Mouse (Mus musculus) heart, embryonic 12.5 days (tissue): ENCODE data around the gene Pcp4l1. TPM values are rescaled to one million over a fixed set of nuclear protein-coding genes. Genes with fewer than 3 reads are reported as not detected.

Experiments used
- ATAC-seq: fragments of 200-750 bp; cut with Nextera tagmentation; 2 replicates; pipeline ENCODE4 v1.8.0; 2017; ENCODE audit warnings: moderate TSS enrichment, moderate library complexity; ENCODE audit not compliant: insufficient number of reproducible peaks, low FRiP score
- H3K27ac ChIP-seq: fragments of 300-500 bp; sonication (generic); 2 replicates; pipeline ENCODE4 v1.5.1; 2016; ENCODE audit warnings: mild to moderate bottlenecking, moderate library complexity; ENCODE audit not compliant: poor library complexity, severe bottlenecking
- H3K27me3 ChIP-seq: fragments of 300-500 bp; sonication (generic); replicated peaks from 2 replicates; pipeline ENCODE4 v1.6.1; 2016; ENCODE audit warnings: mild to moderate bottlenecking, moderate library complexity
- H3K36me3 ChIP-seq: fragments of 300-500 bp; sonication (generic); 2 replicates; pipeline ENCODE4 v1.6.1; 2016; ENCODE audit warnings: mild to moderate bottlenecking, moderate library complexity
- H3K4me1 ChIP-seq: fragments of 300-500 bp; sonication (generic); replicated peaks from 2 replicates; pipeline ENCODE4 v1.6.1; 2016; ENCODE audit warnings: mild to moderate bottlenecking
- H3K4me2 ChIP-seq: fragments of 300-500 bp; sonication (generic); 2 replicates; pipeline ENCODE4 v1.6.1; 2016; ENCODE audit warnings: mild to moderate bottlenecking, moderate library complexity
- H3K4me3 ChIP-seq: fragments of 300-500 bp; sonication (generic); 2 replicates; pipeline ENCODE4 v1.5.1; 2016; ENCODE audit warnings: mild to moderate bottlenecking
- H3K9ac ChIP-seq: fragments of 300-500 bp; sonication (generic); 2 replicates; pipeline ENCODE4 v1.6.1; 2016; ENCODE audit warnings: mild to moderate bottlenecking, moderate library complexity
- H3K9me3 ChIP-seq: fragments of 300-500 bp; sonication (generic); replicated peaks from 2 replicates; pipeline ENCODE4 v1.6.1; 2016; ENCODE audit warnings: mild to moderate bottlenecking, moderate library complexity
- WGBS: fragments of 180-500 bp; shearing (Covaris S2); methylation state at CpG from one replicate; pipeline ENCODE4 v1.1.7; 2016; 5-methylcytosine and 5-hydroxymethylcytosine counted together
- polyA plus RNA-seq: library from polyadenylated mRNA; unstranded; fragments of >200 nt; fragmentation: Nextera tagmentation; extraction: Ambion mirVana; gene quantifications from 2 replicates; pipeline ENCODE4 v1.2.1, GENCODE M21; 2016

Pcp4l1 gene
- polyA plus RNA-seq, 1 experiment from 2014 or later = 33.4 TPM

GRCm38 (mm10) chr1:171220871-171221270 lies 24.8 kb upstream of the Pcp4l1 start:
- peak; percentile 9; the same call in 1 of the 2 replicates for ATAC-seq
- Histone ChIP-seq H3K4me1 (peaks cover 9% of the 10 kb centered on the region), H3K9me3 (no peaks in the 10 kb centered on the region), H3K27ac (no peak overlapping the region), H3K36me3 (peaks cover 23% of the 10 kb centered on the region), H3K4me2 (peak overlapping the region; percentile 82), H3K4me3 (no peak overlapping the region; the same call in 1 of the 2 replicates), H3K9ac (no peak overlapping the region), H3K27me3 (no peaks in the 10 kb centered on the region)
- 8% methylated on average over 10 of the region's 10 CpGs for WGBS

DNA sequence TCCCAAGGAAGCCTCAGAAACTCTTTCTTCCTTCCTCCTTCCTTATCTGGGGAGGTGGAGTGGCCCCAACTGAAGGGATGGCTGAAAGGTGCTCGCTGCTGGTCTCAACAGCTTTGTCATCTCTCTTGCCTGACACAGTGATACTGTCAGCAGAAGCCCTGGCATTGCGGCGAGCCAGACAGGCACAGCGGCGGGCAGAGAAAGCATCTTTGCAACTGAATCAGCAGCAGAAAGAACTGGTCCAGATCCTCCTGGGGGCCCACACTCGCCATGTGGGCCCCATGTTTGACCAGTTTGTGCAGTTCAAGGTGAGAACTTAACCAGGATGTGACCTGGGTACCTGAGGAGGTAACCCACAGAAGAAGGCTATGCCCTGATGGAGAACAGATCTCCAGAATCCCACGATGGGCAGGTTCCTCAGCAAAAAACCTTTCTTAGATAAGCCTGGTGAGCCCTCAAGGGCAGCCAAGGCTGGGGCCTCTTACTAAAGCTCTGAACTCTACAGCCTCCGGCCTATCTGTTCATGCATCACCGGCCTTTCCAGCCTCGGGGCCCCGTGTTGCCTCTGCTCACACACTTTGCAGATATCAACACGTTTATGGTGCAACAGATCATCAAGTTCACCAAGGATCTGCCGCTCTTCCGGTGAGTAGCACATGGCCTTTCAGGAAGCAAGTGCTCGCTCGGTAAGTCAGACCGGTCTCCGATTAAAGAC lies 20.3 kb upstream of the Pcp4l1 start:
- H3K4me2 ChIP-seq = no peak overlapping the region
- H3K9me3 ChIP-seq = no peaks in the 10 kb centered on the region
- H3K27ac ChIP-seq = no peak overlapping the region
- peaks cover 23% of the 10 kb centered on the region for H3K36me3 ChIP-seq
- no peak overlapping the region for H3K9ac ChIP-seq
- 73% methylated on average over 18 of the region's 18 CpGs for WGBS
- H3K4me3 ChIP-seq = no peak overlapping the region
- peaks cover 6% of the 10 kb centered on the region for H3K4me1 ChIP-seq
- H3K27me3 ChIP-seq = no peaks in the 10 kb centered on the region
- ATAC-seq = no peak

DNA sequence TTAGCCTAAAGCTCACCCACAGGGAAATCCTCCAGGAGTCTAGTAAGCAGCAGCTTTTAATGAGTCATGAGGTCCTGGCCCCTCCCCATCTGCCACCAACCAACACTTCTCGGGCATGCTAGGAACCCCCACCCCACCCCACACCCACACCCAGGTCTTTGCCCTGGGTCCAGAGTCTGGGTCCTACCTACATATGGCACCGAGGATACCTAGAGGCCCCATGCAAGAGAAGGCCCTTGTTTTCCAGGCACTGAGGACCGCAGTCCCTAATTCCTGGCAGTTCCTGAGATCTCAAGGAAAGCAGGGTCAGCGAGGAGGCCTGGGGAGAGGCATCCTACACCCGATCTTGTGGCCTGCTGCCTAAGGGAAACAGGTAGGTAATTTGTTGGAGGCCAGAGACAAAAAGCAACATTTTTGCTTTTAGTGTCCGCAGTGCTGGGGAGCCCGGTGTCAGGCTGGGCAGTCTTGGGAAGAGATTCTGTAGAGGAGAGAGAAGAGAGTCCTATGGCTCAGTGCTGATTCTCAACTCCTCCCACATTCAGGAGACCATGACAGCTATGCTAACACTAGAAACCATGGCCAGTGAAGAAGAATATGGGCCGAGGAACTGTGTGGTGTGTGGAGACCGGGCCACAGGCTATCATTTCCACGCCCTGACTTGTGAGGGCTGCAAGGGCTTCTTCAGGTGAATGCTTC lies 17.9 kb upstream of the Pcp4l1 start, which contains the start of gene Nr1i3:
Gene Nr1i3, plus strand, starts transcription at position 170 of the 696 bp plus-strand sequence.
- peaks cover 7% of the 10 kb centered on the region for H3K36me3 ChIP-seq
- 70% methylated on average over 10 of the region's 10 CpGs for WGBS
- H3K27ac ChIP-seq = no peak within 1 kb of the TSS
- H3K9me3 ChIP-seq = no peaks in the 10 kb centered on the region
- H3K9ac ChIP-seq = no peak within 1 kb of the TSS
- no peak for ATAC-seq
- no peak within 1 kb of the TSS for H3K4me2 ChIP-seq
- no peak within 1 kb of the TSS for H3K4me3 ChIP-seq
- H3K4me1 ChIP-seq = 0 out of 2 replicates have a peak, but pooled peaks cover 7% of the 10 kb centered on the region
- no peaks in the 10 kb centered on the region for H3K27me3 ChIP-seq

- H3K4me2 ChIP-seq = no peak overlapping the region
- no peak for ATAC-seq
- H3K9me3 ChIP-seq = no peaks in the 10 kb centered on the region
- 0 out of 2 replicates have a peak, but pooled peaks cover 7% of the 10 kb centered on the region for H3K4me1 ChIP-seq
- H3K4me3 ChIP-seq = no peak overlapping the region
- no peak overlapping the region for H3K27ac ChIP-seq
- H3K36me3 ChIP-seq = no peaks in the 10 kb centered on the region
- no peak overlapping the region for H3K9ac ChIP-seq
- no peaks in the 10 kb centered on the region for H3K27me3 ChIP-seq
- WGBS = 59% methylated on average over 3 of the region's 3 CpGs
Measured at GRCm38 (mm10) chr1:171212854-171213253, 16.8 kb upstream of the Pcp4l1 start.

DNA sequence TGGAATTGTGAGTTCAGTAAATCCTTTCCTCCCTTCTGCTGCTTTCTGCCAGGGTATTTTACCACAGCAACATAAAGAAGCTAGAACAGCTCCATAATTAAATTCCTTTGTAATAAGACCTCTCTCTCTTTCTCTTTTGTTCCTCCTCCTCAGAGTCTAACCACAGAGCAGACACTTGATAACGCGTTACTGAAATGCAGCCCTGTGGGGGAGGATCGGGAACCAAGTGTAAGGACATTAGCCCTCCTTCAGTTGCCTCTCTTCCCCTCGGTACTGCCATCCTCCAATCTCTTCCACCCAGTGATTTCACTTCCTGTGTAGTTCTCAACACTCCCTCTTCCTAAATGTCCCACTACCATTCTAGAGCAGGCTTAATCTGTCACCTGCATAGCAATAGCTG lies 13.3 kb upstream of the Pcp4l1 start:
- H3K27ac ChIP-seq = no peak overlapping the region
- no peaks in the 10 kb centered on the region for H3K9me3 ChIP-seq
- H3K4me3 ChIP-seq = no peak overlapping the region
- 0 out of 2 replicates have a peak, but pooled peaks cover 7% of the 10 kb centered on the region for H3K4me1 ChIP-seq
- WGBS = 17% methylated on average over 4 of the region's 4 CpGs
- no peaks in the 10 kb centered on the region for H3K27me3 ChIP-seq
- no peak for ATAC-seq
- no peak overlapping the region for H3K4me2 ChIP-seq
- H3K36me3 ChIP-seq = no peaks in the 10 kb centered on the region
- H3K9ac ChIP-seq = no peak overlapping the region

DNA sequence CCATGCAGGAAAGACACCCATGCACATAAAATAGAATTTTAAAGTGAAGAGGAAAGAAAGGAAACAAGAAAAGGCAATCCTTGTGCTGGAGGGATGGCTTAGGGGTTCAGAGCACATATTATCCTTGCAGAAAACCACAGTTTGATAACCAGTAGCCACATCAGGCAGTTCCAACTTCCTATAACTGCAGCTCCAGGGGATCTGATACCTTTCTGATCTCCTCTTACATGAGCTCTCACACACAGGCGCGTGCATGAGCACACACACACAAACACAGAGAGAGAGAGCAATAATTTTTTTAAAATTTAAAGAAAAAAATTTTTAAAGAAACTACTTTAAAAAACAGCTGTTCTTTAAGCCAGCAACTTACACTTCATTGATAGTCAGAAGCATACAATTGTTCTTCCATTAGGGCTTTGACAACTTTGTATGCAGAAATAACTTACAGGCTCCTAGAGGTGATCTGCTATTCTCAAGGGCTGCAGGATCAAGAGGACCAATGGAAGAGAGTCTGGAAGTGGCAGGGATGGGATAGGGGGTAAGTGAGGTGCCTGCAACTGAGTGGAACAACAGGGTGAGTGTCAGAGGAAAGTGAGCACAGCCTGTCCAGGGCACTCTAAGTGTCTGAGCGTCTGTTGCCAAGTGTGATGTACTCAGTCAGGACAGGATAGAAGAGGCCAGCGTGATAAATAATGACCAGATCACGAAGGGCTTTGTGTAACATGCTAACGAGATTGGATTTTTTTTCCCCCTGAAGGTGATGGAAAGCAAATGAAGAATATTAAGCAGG lies 9.8 kb upstream of the Pcp4l1 start:
- Histone ChIP-seq H3K4me3 (no peak overlapping the region), H3K27ac (no peak overlapping the region), H3K9me3 (no peaks in the 10 kb centered on the region), H3K9ac (no peak overlapping the region), H3K4me2 (no peak overlapping the region), H3K27me3 (no peaks in the 10 kb centered on the region), H3K36me3 (no peaks in the 10 kb centered on the region), H3K4me1 (0 out of 2 replicates have a peak, but pooled peaks cover 7% of the 10 kb centered on the region)
- 62% methylated on average over 6 of the region's 6 CpGs for whole genome bisulfite sequencing
- no peak for ATAC-seq

GRCm38 (mm10) chr1:171204249-171204644 lies 8.2 kb upstream of the Pcp4l1 start:
- WGBS = 66% methylated on average over 7 of the region's 7 CpGs
- Histone ChIP-seq H3K9me3 (no peaks in the 10 kb centered on the region), H3K36me3 (no peaks in the 10 kb centered on the region), H3K4me2 (no peak overlapping the region), H3K27ac (no peak overlapping the region), H3K4me3 (no peak overlapping the region), H3K4me1 (0 out of 2 replicates have a peak, but pooled peaks cover under 1% of the 10 kb centered on the region), H3K27me3 (no peaks in the 10 kb centered on the region), H3K9ac (no peak overlapping the region)
- no peak for ATAC-seq

DNA sequence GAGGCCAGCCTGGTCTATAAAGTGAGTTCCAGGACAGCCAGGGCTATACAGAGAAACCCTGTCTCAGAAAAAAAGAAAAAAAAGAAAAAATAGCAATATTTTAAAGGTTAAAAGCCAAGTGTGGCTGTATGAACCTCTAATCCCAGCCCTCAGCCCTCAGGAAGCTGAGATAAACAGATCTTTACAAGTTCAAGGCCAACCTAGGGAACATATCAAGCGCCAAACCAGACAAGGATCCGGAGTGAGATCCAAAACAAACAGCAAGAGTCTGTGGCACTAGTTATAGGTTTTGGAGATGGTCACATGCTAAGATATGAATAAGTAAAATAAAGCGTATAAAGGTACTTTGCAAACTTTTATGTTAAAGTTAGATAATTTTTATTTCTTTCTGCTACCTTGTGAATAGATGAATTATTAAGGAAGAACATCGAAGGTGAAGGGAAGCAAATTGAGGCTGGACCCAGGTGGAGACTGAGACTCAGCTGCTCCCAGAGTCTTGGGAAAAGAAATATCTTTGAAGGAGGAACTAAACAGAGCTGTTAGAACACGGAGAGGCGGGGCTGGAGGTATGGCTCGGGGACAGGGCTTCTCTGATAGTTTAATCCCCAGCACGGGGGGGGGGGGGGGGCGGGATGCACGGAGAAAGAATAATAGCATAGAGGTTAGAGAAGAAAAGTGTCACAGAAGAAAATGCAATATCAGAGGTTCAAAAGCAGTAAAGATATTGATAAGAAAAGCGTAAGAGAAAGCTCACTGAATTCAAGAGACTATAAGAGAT lies 7.6 kb upstream of the Pcp4l1 start:
- no peaks in the 10 kb centered on the region for H3K36me3 ChIP-seq
- H3K27ac ChIP-seq = no peak overlapping the region
- H3K4me3 ChIP-seq = no peak overlapping the region
- H3K27me3 ChIP-seq = no peaks in the 10 kb centered on the region; the same call in 1 of the 2 replicates
- H3K9ac ChIP-seq = no peak overlapping the region
- no peaks in the 10 kb centered on the region for H3K9me3 ChIP-seq
- no peak overlapping the region for H3K4me2 ChIP-seq
- no peaks in the 10 kb centered on the region for H3K4me1 ChIP-seq
- ATAC-seq = no peak
- WGBS = 50% methylated on average over 11 of the region's 11 CpGs

DNA sequence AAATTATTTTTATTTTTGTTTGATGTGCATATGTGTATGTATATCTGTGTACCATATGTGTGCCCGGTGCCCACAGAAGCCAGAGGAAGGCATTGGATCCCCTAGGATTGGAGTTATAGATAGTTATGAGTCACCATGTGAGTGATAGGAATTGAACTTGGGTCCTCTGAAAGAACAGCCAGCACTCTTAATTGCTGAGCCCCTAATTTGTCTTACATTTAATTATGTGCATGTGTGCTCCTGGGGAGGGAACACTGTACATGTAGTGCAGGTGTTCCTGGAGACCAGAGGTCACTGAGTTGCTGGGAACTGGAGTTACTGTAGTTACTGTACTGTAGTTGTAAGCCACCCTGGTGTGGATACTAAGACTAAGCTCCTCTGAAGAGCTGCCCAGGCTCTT lies 4.7 kb upstream of the Pcp4l1 start:
- Histone ChIP-seq H3K36me3 (no peaks in the 10 kb centered on the region), H3K9me3 (no peaks in the 10 kb centered on the region), H3K4me1 (0 out of 2 replicates have a peak, but pooled peaks cover 1% of the 10 kb centered on the region), H3K9ac (no peak overlapping the region), H3K4me3 (no peak overlapping the region), H3K27me3 (peaks cover 6% of the 10 kb centered on the region), H3K27ac (no peak overlapping the region), H3K4me2 (no peak overlapping the region)
- WGBS = 93% methylated on average over 1 of the region's 1 CpGs
- no peak for ATAC-seq

- no peaks in the 10 kb centered on the region for H3K36me3 ChIP-seq
- H3K4me3 ChIP-seq = no peak overlapping the region
- H3K27ac ChIP-seq = no peak overlapping the region
- peaks cover 15% of the 10 kb centered on the region for H3K27me3 ChIP-seq
- H3K9me3 ChIP-seq = no peaks in the 10 kb centered on the region
- no peak overlapping the region for H3K4me2 ChIP-seq
- no peak for ATAC-seq
- H3K9ac ChIP-seq = no peak overlapping the region
- WGBS = 46% methylated on average over 1 of the region's 1 CpGs
- peaks cover 13% of the 10 kb centered on the region; the same call in 1 of the 2 replicates for H3K4me1 ChIP-seq
Measured at GRCm38 (mm10) chr1:171199532-171199931, 3.5 kb upstream of the Pcp4l1 start.
